Mouse (Mus musculus) testis, postnatal 10 days (tissue): ENCODE measurements at regions not wholly inside any gene's neighbourhood (a gene's known extent, or its start where the extent isn't known, plus 50 kb on each side); places are given as distances from the start of the nearest gene placed in this dataset.
"Not testable (repeated sequence)": the region's sequence is repeated elsewhere in the genome, so short reads cannot be mapped to it uniquely, and the experiment has no call there.

Experiments used
- DNase-seq: peaks from one replicate; pipeline ENCODE4 v3.0.0; 2021; ENCODE audit warnings: low spot score

GRCm38 (mm10) chr8:90046779-90047178 is 301.4 kb downstream of the Tox3 start:
- DNase-seq, result no peak

DNA sequence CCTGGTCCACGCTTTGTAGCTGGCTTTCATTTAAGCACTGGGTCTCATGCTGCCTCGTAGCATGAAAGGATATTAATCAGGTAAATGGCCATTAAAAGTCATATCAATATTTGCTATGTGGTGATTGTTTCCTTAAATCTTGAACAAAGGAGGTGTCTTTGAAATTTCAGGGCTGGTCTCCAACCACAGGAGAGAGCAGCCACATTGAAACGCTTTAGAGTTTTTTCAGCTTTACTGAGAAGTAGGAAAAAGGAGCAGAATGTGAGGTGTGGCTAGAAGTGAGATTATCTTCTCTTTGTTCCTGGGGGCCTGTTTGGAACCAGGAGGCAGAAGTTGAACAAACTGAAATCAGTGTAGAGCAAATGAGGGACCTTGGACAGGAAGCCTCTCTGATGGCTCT is 311.7 kb downstream of the Tox3 start:
- DNase-seq, result no peak

DNA sequence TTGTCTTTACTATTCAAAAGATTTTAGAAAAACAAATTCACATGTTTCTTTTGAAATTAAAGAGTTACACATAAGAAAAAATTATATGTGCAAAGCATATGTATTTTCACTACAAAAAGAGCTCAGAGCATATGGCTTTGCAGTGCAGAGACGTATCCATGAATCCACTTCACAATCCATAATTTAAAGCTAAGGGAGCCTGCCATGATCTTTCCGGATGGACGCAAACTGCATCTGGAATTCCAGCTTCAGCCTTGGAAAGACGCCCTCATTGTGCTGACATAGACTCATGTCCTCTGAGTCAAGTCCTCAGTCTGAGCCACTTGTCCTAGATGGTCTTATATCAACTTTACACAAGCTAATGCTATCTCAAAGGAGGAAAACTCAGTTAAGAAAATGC is 315.6 kb downstream of the Tox3 start:
- DNase-seq, result no peak

DNA sequence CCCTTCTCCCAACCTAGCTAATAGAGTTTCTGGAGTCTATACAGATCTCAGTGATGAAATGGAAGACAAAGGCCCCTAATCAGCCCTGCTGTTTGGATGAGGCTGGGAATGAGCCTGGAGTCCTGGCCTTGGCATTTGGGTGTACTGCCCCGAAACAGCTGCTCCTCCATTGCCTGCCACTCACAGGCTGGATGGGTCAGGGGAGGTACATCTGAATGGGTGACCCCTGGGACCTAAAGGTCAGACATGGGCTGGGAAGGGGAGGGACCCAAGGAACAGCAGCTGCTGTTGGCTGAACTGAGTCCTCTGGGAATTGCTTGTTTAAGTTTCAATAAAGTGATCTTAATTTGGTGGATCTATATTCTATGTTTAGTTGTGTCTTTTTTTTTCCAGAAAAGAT is 316.9 kb downstream of the Tox3 start:
- DNase-seq, result no peak

DNA sequence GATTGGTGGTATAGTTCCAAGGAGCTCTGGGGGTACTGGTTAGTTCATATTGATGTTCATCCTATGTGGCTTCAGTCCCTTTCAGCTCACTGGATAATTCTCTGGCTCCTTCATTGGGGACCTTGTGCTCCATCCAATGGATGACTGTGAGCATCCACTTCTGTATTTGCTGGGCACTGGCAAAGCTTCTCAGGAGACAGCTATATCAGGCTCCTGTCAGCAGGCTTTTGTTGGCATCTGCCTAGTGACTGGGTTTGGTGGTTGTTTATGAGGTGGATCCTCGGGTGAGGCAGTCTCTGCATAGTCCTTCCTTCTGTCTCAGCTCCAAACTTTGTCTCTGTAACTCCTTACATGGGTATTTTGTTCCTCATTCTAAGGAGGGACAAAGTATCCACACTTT is 330.2 kb downstream of the Tox3 start:
- not testable (repeated sequence) for DNase-seq

DNA sequence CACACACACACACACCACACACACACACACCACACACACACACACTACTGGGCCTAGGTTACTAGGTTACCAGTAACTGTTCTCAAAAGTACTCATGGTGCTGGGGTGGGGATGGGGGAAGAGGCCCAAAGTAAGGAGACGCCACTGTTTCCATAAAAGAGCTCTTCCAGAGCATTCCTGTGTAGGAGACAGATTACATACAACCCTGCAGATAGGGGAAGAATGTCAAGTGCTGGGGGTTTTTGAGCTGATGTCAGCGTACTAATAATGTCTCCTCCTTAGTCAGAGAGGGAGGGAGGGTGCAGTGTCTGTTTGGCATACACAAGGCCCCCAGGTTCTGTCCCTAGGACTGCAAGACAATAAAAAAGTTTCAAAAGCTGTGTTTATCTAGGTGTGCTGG is 334.4 kb downstream of the Tox3 start:
- DNase-seq, result no peak

GRCm38 (mm10) chr8:90011682-90012409 is 336.3 kb downstream of the Tox3 start:
- DNase-seq, result no peak

GRCm38 (mm10) chr8:90009431-90009830 is 338.7 kb downstream of the Tox3 start:
- DNase-seq, result no peak

DNA sequence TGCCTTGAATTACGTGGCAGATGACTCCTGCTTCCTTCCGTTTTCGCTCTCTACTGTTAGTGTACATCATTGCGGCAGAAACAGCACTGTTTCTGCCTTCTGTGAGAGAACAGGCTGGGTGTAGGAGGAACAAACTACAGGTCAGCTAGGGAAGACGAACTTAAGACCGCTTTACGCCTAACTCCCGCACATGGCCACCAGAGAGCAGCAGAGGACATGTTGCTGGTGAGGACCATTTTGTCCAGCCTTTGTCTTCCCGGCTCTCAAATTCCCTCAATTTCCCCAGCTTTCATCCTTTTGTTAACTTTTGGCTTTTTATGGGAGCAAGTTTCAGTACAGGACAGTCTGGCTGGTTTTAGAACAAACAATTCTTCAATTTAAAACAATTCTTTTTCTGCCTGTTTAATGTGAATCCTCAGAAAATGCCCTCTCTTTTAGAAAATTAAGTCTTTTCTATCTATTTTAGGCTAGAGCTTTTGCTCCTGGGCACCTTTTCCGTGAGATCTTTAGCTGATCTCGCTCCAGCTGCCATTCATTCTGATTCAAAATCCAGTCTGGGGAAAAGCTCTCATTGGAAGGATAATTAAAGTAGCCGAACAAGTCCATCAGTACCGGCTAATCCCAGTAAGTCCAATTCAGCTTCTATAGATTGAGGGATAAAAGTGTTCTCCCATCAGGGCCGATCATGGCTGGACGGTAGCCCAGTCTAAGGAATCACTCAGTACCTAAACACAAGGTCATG is 347.1 kb downstream of the Tox3 start:
- DNase-seq, result peak; percentile 90

DNA sequence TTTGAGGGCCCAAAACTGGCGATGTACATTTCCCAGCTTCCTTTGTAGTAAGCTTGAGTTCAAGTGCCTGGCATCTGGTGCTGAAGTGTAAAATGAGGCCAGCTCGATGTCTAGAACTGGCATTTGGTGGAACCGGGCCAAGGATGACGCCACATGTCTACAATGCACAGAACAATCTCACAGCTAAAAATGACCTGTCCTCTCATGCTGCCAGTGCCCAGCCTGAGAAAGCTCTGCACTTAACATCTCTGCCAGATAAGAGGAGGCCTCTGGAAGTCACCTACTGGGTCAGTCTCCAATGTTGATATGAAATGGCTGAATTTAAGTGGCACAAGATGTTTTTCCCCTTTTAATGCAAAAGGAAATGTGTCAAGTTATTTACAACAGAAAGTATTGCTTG is 354.4 kb downstream of the Tox3 start:
- DNase-seq, result no peak

- DNase-seq, result no peak
Observed at GRCm38 (mm10) chr8:89983859-89984258, 364.3 kb downstream of the Tox3 start.

DNA sequence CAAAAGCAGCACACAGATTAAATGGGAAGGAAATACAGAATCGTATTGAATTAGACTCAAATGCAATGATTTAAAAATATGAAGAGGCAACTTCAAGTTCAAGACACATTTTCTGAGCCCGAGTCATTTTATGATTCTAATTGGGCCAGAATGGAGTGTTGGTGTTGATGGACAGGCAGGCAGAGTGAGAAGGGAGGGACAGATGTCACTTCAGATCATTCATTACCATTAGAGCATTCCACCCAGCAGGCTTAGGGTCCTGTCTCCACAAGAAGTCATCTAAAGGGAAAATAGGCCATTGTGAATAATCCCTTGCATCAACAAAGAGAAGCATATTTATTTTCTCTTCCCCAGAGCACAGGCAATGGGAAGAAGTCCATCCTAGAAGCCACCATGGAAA is 365.6 kb downstream of the Tox3 start:
- no peak for DNase-seq

- DNase-seq, result no peak
Observed at GRCm38 (mm10) chr8:89981320-89981719, 366.8 kb downstream of the Tox3 start.

DNA sequence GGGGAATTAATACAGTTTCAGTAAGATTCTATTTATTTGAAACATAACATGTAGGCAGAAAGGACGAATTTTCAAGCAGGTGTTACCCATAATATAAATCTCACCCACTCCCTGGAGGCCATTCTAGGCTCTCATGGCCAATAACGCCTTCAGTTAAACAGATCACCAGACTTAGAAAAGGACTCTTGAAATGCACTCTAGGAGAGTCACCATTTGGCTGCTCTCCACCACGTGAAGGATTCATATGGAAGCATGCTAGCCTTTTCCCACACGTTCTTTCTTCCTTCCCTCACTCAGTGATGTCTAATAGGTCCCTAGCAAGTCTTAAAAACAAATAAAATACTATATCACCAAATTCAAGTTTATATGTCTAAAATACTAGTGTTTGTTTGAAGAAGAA is 367.7 kb downstream of the Tox3 start:
- no peak for DNase-seq

DNA sequence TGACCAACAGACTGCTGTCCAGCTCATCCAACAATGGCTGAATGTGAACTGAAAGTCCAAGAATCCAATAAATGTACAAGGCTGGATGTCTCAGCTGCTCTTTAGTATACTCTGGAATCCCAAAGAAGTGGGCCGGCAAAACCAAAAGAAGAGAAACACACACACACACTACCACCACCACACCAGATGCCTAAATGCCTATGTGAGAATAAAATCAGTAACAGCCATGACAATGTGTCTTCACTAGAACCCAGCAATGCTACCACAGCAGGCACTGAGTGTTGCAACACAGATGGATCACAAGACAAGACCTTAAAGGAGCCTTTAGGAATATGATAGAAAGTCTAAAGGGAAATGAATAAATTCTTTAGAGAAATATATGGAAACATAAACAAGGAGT is 385.3 kb downstream of the Tox3 start:
- no peak for DNase-seq

GRCm38 (mm10) chr8:89957486-89957885 is 390.7 kb downstream of the Tox3 start:
- DNase-seq, result no peak

DNA sequence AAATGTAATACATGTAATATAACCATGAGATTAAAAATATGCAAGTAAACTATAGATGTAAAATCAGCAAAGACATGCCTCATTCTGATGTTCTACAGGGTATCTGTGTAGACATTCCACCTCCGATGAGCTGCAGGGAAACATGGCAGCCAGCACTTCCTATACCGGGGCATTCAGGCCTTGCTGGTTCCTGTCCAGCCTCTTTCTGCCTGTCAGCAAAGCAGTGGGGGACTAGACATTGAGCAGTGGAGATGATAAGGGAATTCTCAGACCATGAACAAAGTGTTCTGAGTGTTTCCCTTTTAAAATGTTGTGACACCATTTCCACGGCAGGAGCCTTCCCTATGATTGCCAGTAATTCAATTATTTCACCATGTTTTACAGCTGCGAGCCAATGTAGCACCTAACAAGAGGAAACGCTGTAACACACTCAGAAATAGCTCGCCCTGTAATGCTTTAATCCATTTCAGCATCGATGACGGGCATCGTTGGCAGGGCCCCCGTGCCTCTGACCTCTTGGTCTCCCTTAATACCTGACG is 391.6 kb downstream of the Tox3 start:
- no peak for DNase-seq

DNA sequence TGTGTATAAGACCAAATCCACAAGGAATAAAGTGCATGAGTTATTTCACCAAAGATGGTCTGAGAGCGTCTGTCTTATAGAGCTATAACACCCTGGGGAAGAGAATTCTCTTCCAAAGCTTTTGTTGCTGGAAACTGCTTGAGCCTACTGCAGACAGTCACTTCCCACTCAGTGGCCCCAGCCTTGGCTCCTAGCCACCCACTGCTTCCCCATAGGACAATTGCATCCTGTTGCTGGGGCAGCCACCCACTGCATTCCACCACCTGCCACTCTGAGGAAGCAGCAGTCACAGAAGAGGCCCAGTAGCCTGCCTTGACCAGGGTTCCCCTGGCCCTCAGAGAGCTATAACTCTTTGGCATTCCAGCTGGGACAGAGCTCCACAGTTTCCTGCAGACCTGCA is 409.3 kb downstream of the Tox3 start:
- no peak for DNase-seq

DNA sequence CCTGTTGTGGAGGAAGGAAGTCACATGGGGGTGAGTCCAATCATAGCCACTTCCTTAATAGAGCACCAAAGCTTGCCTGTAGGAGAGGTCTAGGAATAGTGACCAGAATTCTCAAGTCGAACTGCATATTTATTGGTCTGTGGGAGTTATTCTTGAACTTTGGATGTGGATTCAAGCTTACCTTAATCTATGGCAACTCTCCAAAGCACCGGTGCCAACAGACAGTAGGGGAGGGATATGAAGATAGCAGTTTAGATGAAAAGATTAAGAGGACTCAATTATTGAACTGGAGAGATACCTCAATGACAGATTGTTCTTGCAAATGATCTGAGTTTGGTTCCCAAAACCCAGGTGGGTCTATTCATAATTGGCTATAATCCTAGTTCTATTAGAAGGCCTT is 413.6 kb downstream of the Tox3 start:
- no peak for DNase-seq

GRCm38 (mm10) chr8:89926666-89927232 is 421.4 kb downstream of the Tox3 start:
- no peak for DNase-seq

DNA sequence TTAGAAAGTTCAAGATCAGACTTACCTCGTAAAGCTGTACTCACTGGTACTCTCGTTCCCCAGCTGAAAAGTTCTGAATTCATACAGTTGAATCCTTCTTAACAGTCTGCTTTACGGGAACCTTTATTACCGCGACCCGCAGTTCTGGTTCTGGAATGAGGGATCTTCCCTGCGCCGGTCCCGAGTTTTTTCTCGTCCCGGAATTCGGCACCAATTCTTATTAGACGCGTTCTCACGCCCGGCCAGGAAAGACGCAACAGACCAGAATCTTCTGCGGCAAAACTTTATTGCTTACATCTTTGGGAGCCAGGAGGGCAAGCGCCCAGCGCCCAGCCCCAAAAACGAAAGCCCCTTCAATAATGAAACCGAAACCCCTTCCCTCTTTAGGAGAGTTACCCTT is 423.4 kb downstream of the Tox3 start:
- DNase-seq, result peak; percentile 45

- no peak for DNase-seq
Observed at GRCm38 (mm10) chr8:89914076-89914475, 434.1 kb downstream of the Tox3 start.

DNA sequence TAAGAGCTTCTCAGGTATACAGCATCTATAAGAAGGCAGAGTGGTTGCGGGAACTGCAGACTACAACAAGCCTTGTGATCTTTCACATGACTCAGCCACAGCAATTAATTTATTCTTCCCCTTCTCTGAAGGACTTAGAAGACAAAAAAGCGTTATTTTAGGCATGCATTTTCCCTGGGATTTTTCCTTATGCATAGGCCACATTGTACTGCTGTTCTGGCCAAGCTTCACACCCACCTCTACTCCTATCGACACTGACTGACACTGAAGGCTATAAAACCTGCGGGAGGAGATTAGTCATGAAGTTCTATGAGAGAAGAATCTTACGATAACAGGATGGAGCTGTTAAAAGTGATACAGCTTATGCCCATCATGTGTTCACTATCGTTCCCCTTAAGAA is 441.9 kb downstream of the Tox3 start:
- DNase-seq, result no peak
